Mouse (Mus musculus): ENCODE measurements around the gene 4930524J08Rik.

4930524J08Rik gene

GRCm38 (mm10) chr5:99978699-99979442, at the start of gene 4930524J08Rik, which contains the start of gene Hnrnpd:
4930524J08Rik (plus strand) TSS chr5:99979061.
Hnrnpd (minus strand) TSS chr5:99978938.
- peak; percentile 98 for DNase-seq (ENCODE audit: low spot score)

- no peak for DNase-seq (ENCODE audit: low spot score)
Observed at GRCm38 (mm10) chr5:99931910-99932309, 47.0 kb upstream of the 4930524J08Rik start.

- DNase-seq (ENCODE audit: low spot score), result no peak
Observed at GRCm38 (mm10) chr5:99939440-99939839, 39.4 kb upstream of the 4930524J08Rik start.

- no peak for DNase-seq (ENCODE audit: low spot score)
Observed at GRCm38 (mm10) chr5:99941273-99941672, 37.6 kb upstream of the 4930524J08Rik start.

GRCm38 (mm10) chr5:99941776-99942502, 36.9 kb upstream of the 4930524J08Rik start:
- no peak for DNase-seq (ENCODE audit: low spot score)

GRCm38 (mm10) chr5:99952513-99952912, 26.3 kb upstream of the 4930524J08Rik start:
- DNase-seq (ENCODE audit: low spot score), result no peak

- no peak for DNase-seq (ENCODE audit: low spot score)
Observed at GRCm38 (mm10) chr5:99953883-99954282, 25.0 kb upstream of the 4930524J08Rik start.

- no peak for DNase-seq (ENCODE audit: low spot score)
Observed at GRCm38 (mm10) chr5:99958666-99959065, 20.2 kb upstream of the 4930524J08Rik start.

- DNase-seq (ENCODE audit: low spot score), result no peak
Observed at GRCm38 (mm10) chr5:99959236-99959936, 19.5 kb upstream of the 4930524J08Rik start.

- no peak for DNase-seq (ENCODE audit: low spot score)
Observed at GRCm38 (mm10) chr5:99959960-99960359, 18.9 kb upstream of the 4930524J08Rik start.

- no peak for DNase-seq (ENCODE audit: low spot score)
Observed at GRCm38 (mm10) chr5:99973941-99974340, 4.9 kb upstream of the 4930524J08Rik start.

GRCm38 (mm10) chr5:99975061-99975460, 3.8 kb upstream of the 4930524J08Rik start:
- no peak for DNase-seq (ENCODE audit: low spot score)

- no peak for DNase-seq (ENCODE audit: low spot score)
Observed at GRCm38 (mm10) chr5:99975776-99976175, 3.1 kb upstream of the 4930524J08Rik start.

- no peak for DNase-seq (ENCODE audit: low spot score)
Observed at GRCm38 (mm10) chr5:99976334-99976955, 2.4 kb upstream of the 4930524J08Rik start.

GRCm38 (mm10) chr5:99977516-99978301, 1.2 kb upstream of the 4930524J08Rik start:
- DNase-seq (ENCODE audit: low spot score), result peak; percentile 75

- DNase-seq (ENCODE audit: low spot score), result no peak
Observed at GRCm38 (mm10) chr5:99983452-99984061, 4.7 kb downstream of the 4930524J08Rik start.

GRCm38 (mm10) chr5:99994166-99994565, 15.3 kb downstream of the 4930524J08Rik start:
- no peak for DNase-seq (ENCODE audit: low spot score)

GRCm38 (mm10) chr5:99994680-99995079, 15.8 kb downstream of the 4930524J08Rik start:
- DNase-seq (ENCODE audit: low spot score), result no peak

- no peak for DNase-seq (ENCODE audit: low spot score)
Observed at GRCm38 (mm10) chr5:100000048-100000447, 21.2 kb downstream of the 4930524J08Rik start.

GRCm38 (mm10) chr5:100000500-100000899, 21.6 kb downstream of the 4930524J08Rik start:
- DNase-seq (ENCODE audit: low spot score), result no peak

GRCm38 (mm10) chr5:100003895-100004294, 25.0 kb downstream of the 4930524J08Rik start:
- DNase-seq (ENCODE audit: low spot score), result no peak

Measured in MN1 (cell line).